Mouse (Mus musculus) stomach, embryonic 14.5 days (tissue): ENCODE results near the gene Dupd1. TPM values are rescaled to one million over a fixed set of nuclear protein-coding genes. Genes with fewer than 3 reads are reported as not detected.

Source experiments
- ATAC-seq: fragments of 200-750 bp; cut with Nextera tagmentation; 2 replicates; pipeline ENCODE4 v1.8.0; 2017; ENCODE audit warnings: low read depth, moderate TSS enrichment; ENCODE audit not compliant: insufficient number of reproducible peaks, insufficient read depth, low FRiP score
- H3K27ac ChIP-seq: fragments of 300-500 bp; sonication (generic); 2 replicates; pipeline ENCODE4 v1.5.1; 2014; ENCODE audit warnings: mild to moderate bottlenecking, low read length, moderate library complexity, mixed read lengths
- H3K27me3 ChIP-seq: fragments of 300-500 bp; sonication (generic); 2 replicates; pipeline ENCODE4 v1.6.1; 2014; ENCODE audit warnings: low read length, control low read depth, mixed read lengths; ENCODE audit not compliant: control insufficient read depth, insufficient read depth
- H3K36me3 ChIP-seq: fragments of 300-500 bp; sonication (generic); 2 replicates; pipeline ENCODE4 v1.6.1; 2014; ENCODE audit warnings: mild to moderate bottlenecking, control low read depth, low read length, moderate library complexity, mixed read lengths; ENCODE audit not compliant: control insufficient read depth, insufficient read depth
- H3K4me1 ChIP-seq: fragments of 300-500 bp; sonication (generic); 2 replicates; pipeline ENCODE4 v1.6.1; 2014; ENCODE audit warnings: low read length, control low read depth, mixed read lengths; ENCODE audit not compliant: control insufficient read depth, insufficient read depth
- H3K4me2 ChIP-seq: fragments of 300-500 bp; sonication (generic); replicated peaks from 2 replicates; pipeline ENCODE4 v1.6.1; 2014; ENCODE audit warnings: low read depth, low read length, control low read depth
- H3K4me3 ChIP-seq: fragments of 300-500 bp; sonication (generic); 2 replicates; pipeline ENCODE4 v1.5.1; 2014; ENCODE audit warnings: low read depth, low read length, control low read depth
- H3K9ac ChIP-seq: fragments of 300-500 bp; sonication (generic); replicated peaks from 2 replicates; pipeline ENCODE4 v1.6.1; 2014; ENCODE audit warnings: low read depth, mild to moderate bottlenecking, control low read depth, low read length, moderate library complexity, mixed read lengths
- H3K9me3 ChIP-seq: fragments of 300-500 bp; sonication (generic); 2 replicates; pipeline ENCODE4 v1.6.1; 2016; ENCODE audit warnings: low read depth, low read length, control low read depth; ENCODE audit not compliant: control insufficient read depth
- WGBS: fragments of 180-500 bp; shearing (Covaris S2); extraction: QIAGEN DNeasy Blood & Tissue Kit; methylation state at CpG from one replicate; pipeline ENCODE4 v1.1.7; 2014; 5-methylcytosine and 5-hydroxymethylcytosine counted together
- polyA plus RNA-seq: library from polyadenylated mRNA; unstranded; fragments of >200 nt; fragmentation: Nextera tagmentation; extraction: Ambion mirVana; gene quantifications from 2 replicates; pipeline ENCODE4 v1.2.1, GENCODE M21; 2014

The Dupd1 gene
- polyA plus RNA-seq, 1 experiment from 2014 or later: not detected

DNA sequence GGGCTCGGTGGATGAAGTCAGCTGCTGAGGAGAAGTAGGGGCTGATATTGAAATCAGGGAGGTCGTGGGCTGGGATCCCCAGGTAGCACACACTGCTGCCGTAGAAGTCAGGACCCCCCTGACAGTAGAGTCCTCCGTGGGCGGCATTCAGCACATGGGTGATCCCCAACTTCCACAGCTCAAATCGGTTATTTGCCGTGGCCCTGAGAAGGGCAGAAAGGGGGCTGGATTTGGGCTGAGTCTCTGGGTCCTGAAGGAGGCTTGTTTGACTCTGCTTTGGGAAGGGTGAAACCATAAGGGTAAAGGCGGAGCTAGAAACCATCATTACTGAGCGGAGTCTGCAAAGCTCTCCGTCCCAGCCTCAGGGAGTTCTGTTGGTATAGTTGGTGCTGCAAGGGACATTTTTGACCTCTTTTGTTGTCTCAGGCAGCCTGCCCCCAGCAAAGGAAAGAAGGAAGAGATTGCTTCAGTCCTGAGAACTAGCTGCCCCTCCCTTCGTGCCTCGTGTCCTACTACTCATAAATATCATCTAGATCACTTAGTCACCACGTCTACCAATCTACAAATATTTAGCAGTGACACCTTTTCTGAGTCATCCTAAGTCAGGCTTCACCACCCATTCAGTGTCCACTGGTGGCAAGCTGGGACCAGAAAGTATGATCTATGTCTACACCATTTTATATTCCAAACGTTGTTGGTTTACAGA lies 33.2 kb upstream of the Dupd1 start:
- Histone ChIP-seq H3K9me3 (no peaks in the 10 kb centered on the region), H3K27me3 (no peaks in the 10 kb centered on the region), H3K4me3 (no peak overlapping the region), H3K4me2 (no peak overlapping the region), H3K9ac (no peak overlapping the region), H3K36me3 (no peaks in the 10 kb centered on the region), H3K27ac (no peak overlapping the region), H3K4me1 (peaks cover 4% of the 10 kb centered on the region; the same call in 1 of the 2 replicates)
- ATAC-seq: no peak
- WGBS: 76% methylated on average over 14 of the region's 14 CpGs

GRCm38 (mm10) chr14:21746846-21747245 lies 32.5 kb upstream of the Dupd1 start:
- no peaks in the 10 kb centered on the region for H3K27me3 ChIP-seq
- 81% methylated on average over 2 of the region's 2 CpGs for WGBS
- H3K36me3 ChIP-seq: no peaks in the 10 kb centered on the region

GRCm38 (mm10) chr14:21746251-21746650 lies 31.9 kb upstream of the Dupd1 start:
- H3K4me1 ChIP-seq: no peaks in the 10 kb centered on the region
- H3K9ac ChIP-seq: no peak overlapping the region
- 92% methylated on average over 8 of the region's 8 CpGs for WGBS
- H3K27me3 ChIP-seq: no peaks in the 10 kb centered on the region
- ATAC-seq: no peak
- H3K36me3 ChIP-seq: no peaks in the 10 kb centered on the region
- H3K4me2 ChIP-seq: no peak overlapping the region
- no peaks in the 10 kb centered on the region for H3K9me3 ChIP-seq
- no peak overlapping the region for H3K4me3 ChIP-seq
- H3K27ac ChIP-seq: no peak overlapping the region

More at GRCm38 (mm10) chr14:21746846-21747245, 32.5 kb upstream of the Dupd1 start:
- Histone ChIP-seq H3K9me3 (no peaks in the 10 kb centered on the region), H3K4me3 (no peak overlapping the region), H3K4me1 (peaks cover under 1% of the 10 kb centered on the region; the same call in 1 of the 2 replicates), H3K9ac (no peak overlapping the region), H3K4me2 (no peak overlapping the region), H3K27ac (no peak overlapping the region)
- no peak for ATAC-seq

DNA sequence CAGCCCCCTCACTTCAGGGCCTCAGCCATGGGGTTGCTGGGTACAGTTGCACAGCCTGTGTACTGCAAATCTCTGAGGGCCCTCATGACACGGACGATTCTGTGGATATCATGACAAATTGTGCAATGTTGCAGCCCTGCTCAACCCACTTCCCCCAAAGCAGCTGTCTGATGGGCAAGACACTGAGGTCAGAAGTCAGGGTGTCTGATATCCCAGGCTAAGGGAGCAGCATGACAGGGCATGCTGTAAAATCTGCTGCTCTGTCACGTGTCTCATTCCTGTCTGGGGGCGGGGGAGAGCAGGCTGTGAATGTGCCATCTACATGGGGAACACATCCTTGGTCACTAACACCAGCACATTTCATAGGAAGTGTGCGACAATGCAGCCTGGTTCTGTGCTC lies 30.8 kb upstream of the Dupd1 start:
- ATAC-seq: no peak

DNA sequence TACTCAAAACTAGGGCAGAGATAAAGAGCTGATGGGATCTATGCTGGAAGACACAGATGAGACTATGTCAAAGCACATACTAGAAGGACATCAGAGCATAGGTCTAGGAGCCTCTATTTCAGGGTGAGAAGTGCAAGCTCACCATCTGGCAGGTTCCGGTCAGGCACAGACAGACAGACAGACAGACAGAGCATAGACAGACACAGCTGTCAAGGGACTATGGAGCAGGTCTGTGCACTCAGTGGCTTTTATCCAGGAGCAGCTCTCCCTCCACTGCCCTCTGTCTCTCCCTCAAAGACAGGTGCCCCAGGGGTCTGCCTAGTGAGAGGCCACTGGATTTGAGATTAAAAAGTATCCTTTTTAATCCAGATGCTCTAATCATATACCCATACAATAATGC lies 29.8 kb upstream of the Dupd1 start:
- ATAC-seq: no peak
- Histone ChIP-seq H3K9me3 (no peaks in the 10 kb centered on the region), H3K27ac (no peak overlapping the region), H3K4me1 (no peaks in the 10 kb centered on the region), H3K36me3 (no peaks in the 10 kb centered on the region), H3K4me2 (no peak overlapping the region), H3K9ac (no peak overlapping the region), H3K27me3 (no peaks in the 10 kb centered on the region), H3K4me3 (no peak overlapping the region)
- WGBS: 86% methylated on average over 1 of the region's 1 CpGs

More for the DNA sequence above, 30.8 kb upstream of the Dupd1 start:
- Histone ChIP-seq H3K4me1 (no peaks in the 10 kb centered on the region), H3K4me2 (no peak overlapping the region), H3K9ac (no peak overlapping the region), H3K4me3 (no peak overlapping the region), H3K36me3 (no peaks in the 10 kb centered on the region), H3K9me3 (no peaks in the 10 kb centered on the region), H3K27ac (no peak overlapping the region), H3K27me3 (no peaks in the 10 kb centered on the region)
- 70% methylated on average over 5 of the region's 5 CpGs for WGBS

DNA sequence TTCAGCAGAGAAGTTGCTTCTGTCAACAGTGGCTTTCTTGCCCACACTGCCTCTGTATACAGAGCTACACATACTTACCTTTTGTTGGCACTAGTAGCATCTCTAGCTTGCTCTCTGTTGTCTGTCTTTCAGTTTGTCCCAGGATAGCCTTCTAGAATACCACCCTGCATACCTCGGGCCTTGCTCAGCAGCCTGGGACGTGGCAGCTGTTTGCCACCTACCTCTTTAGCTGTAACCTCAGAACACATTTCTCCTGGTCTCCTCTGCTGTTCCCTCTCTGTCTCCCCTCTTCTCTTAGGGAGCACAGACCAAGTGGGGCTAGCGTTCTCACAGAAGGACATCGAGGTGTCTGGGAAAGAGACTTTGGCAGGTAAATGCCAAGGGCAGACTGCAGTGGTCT lies 28.1 kb upstream of the Dupd1 start:
- no peaks in the 10 kb centered on the region for H3K27me3 ChIP-seq
- no peak overlapping the region for H3K9ac ChIP-seq
- no peak overlapping the region for H3K4me2 ChIP-seq
- no peak overlapping the region for H3K4me3 ChIP-seq
- no peaks in the 10 kb centered on the region for H3K36me3 ChIP-seq
- ATAC-seq: no peak
- no peak overlapping the region for H3K27ac ChIP-seq
- WGBS: 88% methylated on average over 4 of the region's 4 CpGs
- no peaks in the 10 kb centered on the region for H3K4me1 ChIP-seq
- H3K9me3 ChIP-seq: no peaks in the 10 kb centered on the region

GRCm38 (mm10) chr14:21741786-21742185 lies 27.4 kb upstream of the Dupd1 start:
- H3K4me2 ChIP-seq: no peak overlapping the region
- H3K9ac ChIP-seq: no peak overlapping the region
- H3K4me1 ChIP-seq: no peaks in the 10 kb centered on the region

DNA sequence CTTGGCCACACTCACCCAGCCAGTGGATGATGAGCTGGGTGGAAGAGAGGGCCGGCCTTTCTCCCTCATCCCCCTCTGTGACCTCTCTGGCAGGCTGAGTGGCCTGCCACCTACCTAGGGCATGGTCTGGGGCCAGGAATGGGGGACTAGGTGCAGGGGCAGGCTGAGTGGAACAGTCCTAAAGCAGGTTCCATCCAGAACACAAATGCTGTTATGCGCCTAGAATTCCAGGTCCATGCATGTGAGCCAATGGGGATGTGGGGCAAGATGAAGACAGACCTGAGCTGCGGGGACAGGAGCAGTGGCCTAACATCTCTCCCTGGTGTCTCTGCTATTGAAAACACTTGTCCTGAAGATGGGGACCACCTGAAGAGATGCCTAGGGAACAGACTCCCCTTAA lies 26.9 kb upstream of the Dupd1 start:
- Histone ChIP-seq H3K9me3 (no peaks in the 10 kb centered on the region), H3K4me3 (no peak overlapping the region)

More at GRCm38 (mm10) chr14:21741786-21742185, 27.4 kb upstream of the Dupd1 start:
- Histone ChIP-seq H3K36me3 (no peaks in the 10 kb centered on the region), H3K9me3 (no peaks in the 10 kb centered on the region), H3K27me3 (no peaks in the 10 kb centered on the region), H3K4me3 (no peak overlapping the region), H3K27ac (no peak overlapping the region)
- WGBS: 19% methylated on average over 4 of the region's 4 CpGs
- peak; percentile 80 for ATAC-seq

GRCm38 (mm10) chr14:21740345-21740744 lies 26.0 kb upstream of the Dupd1 start:
- Histone ChIP-seq H3K27ac (no peak overlapping the region), H3K36me3 (no peaks in the 10 kb centered on the region), H3K9ac (no peak overlapping the region), H3K27me3 (no peaks in the 10 kb centered on the region), H3K4me2 (no peak overlapping the region), H3K4me3 (no peak overlapping the region), H3K9me3 (no peaks in the 10 kb centered on the region), H3K4me1 (no peaks in the 10 kb centered on the region)
- WGBS: 94% methylated on average over 7 of the region's 7 CpGs
- ATAC-seq: no peak

More for the DNA sequence above, 26.9 kb upstream of the Dupd1 start:
- H3K4me2 ChIP-seq: no peak overlapping the region
- no peak overlapping the region for H3K9ac ChIP-seq
- 86% methylated on average over 3 of the region's 3 CpGs for WGBS
- H3K36me3 ChIP-seq: no peaks in the 10 kb centered on the region
- H3K4me1 ChIP-seq: no peaks in the 10 kb centered on the region
- ATAC-seq: no peak
- H3K27me3 ChIP-seq: no peaks in the 10 kb centered on the region
- H3K27ac ChIP-seq: no peak overlapping the region
